Comparison of ENCODE assay signal across 10 mouse cellular contexts in genomic region chr5:35058216-35058615, GRCm38 (mm10). TPM values are rescaled to one million over a fixed set of nuclear protein-coding genes. Genes with fewer than 3 reads are reported as not detected.
A peak's percentile ranks its signal among the peaks of the same experiment; 100 is the strongest.
DNase-seq lines count a peak whose midpoint lies in the region; ATAC-seq and TF ChIP-seq lines count a peak whose summit lies in the region.
"Had no signal": no experiment of that assay in that cellular context is flagged by ENCODE, and none has a peak within 500 bp of the region (broad histone marks: within the 10 kb centered on the region; RNA-seq: fewer than 3 reads in every experiment).

No protein-coding gene starts in this region.

- no peak overlapping the region for H3K9ac ChIP-seq in embryonic facial prominence, embryonic 14.5 days (ENCODE audit: low read depth, low read length)
- H3K9ac ChIP-seq in heart, embryonic 16.5 days (ENCODE audit: low read length), result peak overlapping the region; percentile 82

- H3K4me1 ChIP-seq in embryonic facial prominence, embryonic 14.5 days (ENCODE audit: control insufficient read depth, insufficient read depth, low read length), result no peaks in the 10 kb centered on the region
- peaks cover 27% of the 10 kb centered on the region for H3K4me1 ChIP-seq in embryonic facial prominence, embryonic 10.5 days
- H3K4me1 ChIP-seq in heart, embryonic 16.5 days (ENCODE audit: control insufficient read depth, insufficient read depth, low read length), result peaks cover 28% of the 10 kb centered on the region
- peaks cover 11% of the 10 kb centered on the region for H3K4me1 ChIP-seq in testis, adult 2 months (ENCODE audit: control insufficient read depth, insufficient read depth, low read length)

- no peaks in the 10 kb centered on the region for H3K9me3 ChIP-seq in embryonic facial prominence, embryonic 14.5 days (ENCODE audit: control insufficient read depth, low read length)
- no peaks in the 10 kb centered on the region for H3K9me3 ChIP-seq in embryonic facial prominence, embryonic 10.5 days
- H3K9me3 ChIP-seq in heart, embryonic 16.5 days (replicated peaks; ENCODE audit: control insufficient read depth, low read length), result no peaks in the 10 kb centered on the region

- no peak for DNase-seq in embryonic facial prominence, embryonic 14.5 days (ENCODE audit: low spot score)
- DNase-seq in embryonic facial prominence, embryonic 10.5 days (ENCODE audit: low spot score), result no peak
- DNase-seq in heart, postnatal 14 days, result no peak
- no peak for DNase-seq in testis, postnatal 14 days (ENCODE audit: low spot score)
- no peak for DNase-seq in spleen, adult 18-20 months

- 38% methylated on average over 1 of the region's 1 CpGs for WGBS in embryonic facial prominence, embryonic 14.5 days
- whole genome bisulfite sequencing in embryonic facial prominence, embryonic 10.5 days, result 66% methylated on average over 1 of the region's 1 CpGs
- WGBS in heart, embryonic 16.5 days, result 58% methylated on average over 1 of the region's 1 CpGs

- ATAC-seq in embryonic facial prominence, embryonic 14.5 days (ENCODE audit: low read depth), result no peak
- no peak for ATAC-seq in heart, embryonic 16.5 days (replicated peaks; ENCODE audit: extremely low read depth, insufficient read depth, low FRiP score)
- no peak for ATAC-seq in erythroid progenitor cell, adult 5-6 weeks (replicated peaks; ENCODE audit: low FRiP score, poor library complexity, severe bottlenecking)

- H3K4me3 ChIP-seq in embryonic facial prominence, embryonic 14.5 days (ENCODE audit: low read depth, low read length), result no peak overlapping the region
- H3K4me3 ChIP-seq in embryonic facial prominence, embryonic 10.5 days, result no peak overlapping the region
- H3K4me3 ChIP-seq in heart, embryonic 16.5 days (ENCODE audit: low read length), result peak overlapping the region; percentile 61
- H3K4me3 ChIP-seq in testis, adult 2 months (ENCODE audit: control insufficient read depth, low read depth, low read length), result peak overlapping the region; percentile 25

- H3K27me3 ChIP-seq in embryonic facial prominence, embryonic 14.5 days (replicated peaks; ENCODE audit: control insufficient read depth, insufficient read depth, low read length), result peaks cover 22% of the 10 kb centered on the region
- peaks cover 64% of the 10 kb centered on the region for H3K27me3 ChIP-seq in embryonic facial prominence, embryonic 10.5 days (replicated peaks; ENCODE audit: low read depth, poor library complexity, severe bottlenecking)
- peaks cover 3% of the 10 kb centered on the region; the same call in 1 of the 2 replicates for H3K27me3 ChIP-seq in heart, embryonic 16.5 days (ENCODE audit: control insufficient read depth, insufficient read depth, low read length)
- no peaks in the 10 kb centered on the region for H3K27me3 ChIP-seq in testis, adult 2 months (ENCODE audit: control insufficient read depth, insufficient read depth, low read length)

- no peak for TF ChIP-seq CTCF in testis, adult 2 months (IDR thresholded peaks at IDR 0.05; ENCODE audit: control insufficient read depth, insufficient read depth, insufficient replicate concordance, low read depth, low read length)

- H3K36me3 ChIP-seq in embryonic facial prominence, embryonic 14.5 days (ENCODE audit: control insufficient read depth, insufficient read depth, low read length), result no peaks in the 10 kb centered on the region
- no peaks in the 10 kb centered on the region for H3K36me3 ChIP-seq in embryonic facial prominence, embryonic 10.5 days (replicated peaks)
- H3K36me3 ChIP-seq in heart, embryonic 16.5 days (ENCODE audit: control insufficient read depth, insufficient read depth), result no peaks in the 10 kb centered on the region
- no peaks in the 10 kb centered on the region for H3K36me3 ChIP-seq in testis, adult 2 months (ENCODE audit: control insufficient read depth, insufficient read depth, low read length)

- intact Hi-C loops in heart, postnatal 14 days (cut with DNase I), result no loop called here

- TF ChIP-seq POLR2A in testis, adult 2 months (IDR thresholded peaks at IDR 0.05; ENCODE audit: control insufficient read depth, low read depth, low read length), result no peak

- H3K4me2 ChIP-seq in embryonic facial prominence, embryonic 14.5 days (ENCODE audit: low read depth, low read length), result peak overlapping the region; percentile 94; the same call in 1 of the 2 replicates
- peak overlapping the region; percentile 70 for H3K4me2 ChIP-seq in heart, embryonic 16.5 days (ENCODE audit: low read depth, low read length)

- no peak overlapping the region for H3K27ac ChIP-seq in embryonic facial prominence, embryonic 14.5 days (replicated peaks; ENCODE audit: low read depth, low read length)
- no peak overlapping the region for H3K27ac ChIP-seq in embryonic facial prominence, embryonic 10.5 days (replicated peaks)
- H3K27ac ChIP-seq in heart, embryonic 16.5 days (ENCODE audit: low read length), result no peak overlapping the region
- no peak overlapping the region for H3K27ac ChIP-seq in testis, adult 2 months (ENCODE audit: control insufficient read depth, insufficient read depth, low read depth, low read length)
- H3K27ac ChIP-seq: kidney, postnatal 0 days had no signal

RNA-seq across cellular contexts. Expression of gene Dok7, which starts 1.6 kb away (rescaled TPM):
- polyA plus RNA-seq in embryonic facial prominence, embryonic 14.5 days (2014; fragmentation: Nextera tagmentation; extraction: Ambion mirVana), result 8.9 and 9.9 TPM in 2 replicates
- polyA plus RNA-seq in embryonic facial prominence, embryonic 10.5 days (2016; fragmentation: Nextera tagmentation; extraction: Ambion mirVana), result 0.34 and 0.35 TPM in 2 replicates
- 14.9 and 17.3 TPM in 2 replicates for polyA plus RNA-seq in heart, embryonic 16.5 days (2015; fragmentation: Nextera tagmentation; extraction: Ambion mirVana)
- 10 to 100 TPM; 36.3 to 38.1 TPM for total RNA-seq in heart, postnatal 14 days (2021)
- 9.9 and 10.6 TPM in 2 replicates for polyA plus RNA-seq in testis, adult 2 months (2012; rRNA removed)
- total RNA-seq in erythroid progenitor cell, adult 5-6 weeks (2015; ENCODE audit: low replicate concordance), result not detected in 2 replicates
- not detected in 2 replicates for total RNA-seq in erythroid progenitor cell, adult 5-6 weeks (2017; ENCODE audit: low replicate concordance)
- total RNA-seq: common myeloid progenitor, adult 5-6 weeks had no signal

RNA-seq across cellular contexts. Expression of gene Hgfac, which starts 16.9 kb away (rescaled TPM):
- polyA plus RNA-seq in embryonic facial prominence, embryonic 14.5 days (2014; fragmentation: Nextera tagmentation; extraction: Ambion mirVana), result 0.17 and 0.49 TPM in 2 replicates
- polyA plus RNA-seq in embryonic facial prominence, embryonic 10.5 days (2016; fragmentation: Nextera tagmentation; extraction: Ambion mirVana), result 0.08 and 0.82 TPM in 2 replicates
- 0.42 and 0.88 TPM in 2 replicates for polyA plus RNA-seq in heart, embryonic 16.5 days (2015; fragmentation: Nextera tagmentation; extraction: Ambion mirVana)
- total RNA-seq in heart, postnatal 14 days (2021), result 1 to 10 TPM in 1 of 2 experiments, under 1 TPM in 1; 0.98 to 1.1 TPM
- polyA plus RNA-seq in testis, adult 2 months (2012; rRNA removed), result 1.8 and 3.0 TPM in 2 replicates
- total RNA-seq in erythroid progenitor cell, adult 5-6 weeks (2015; ENCODE audit: low replicate concordance), result not detected in 2 replicates
- total RNA-seq in erythroid progenitor cell, adult 5-6 weeks (2017; ENCODE audit: low replicate concordance), result not detected in 2 replicates

RNA-seq across cellular contexts. Expression of gene Lrpap1, which starts 47.4 kb away (rescaled TPM):
- polyA plus RNA-seq in embryonic facial prominence, embryonic 14.5 days (2014; fragmentation: Nextera tagmentation; extraction: Ambion mirVana), result 158 and 170 TPM in 2 replicates
- polyA plus RNA-seq in embryonic facial prominence, embryonic 10.5 days (2016; fragmentation: Nextera tagmentation; extraction: Ambion mirVana), result 72.4 and 74.2 TPM in 2 replicates
- 113 and 131 TPM in 2 replicates for polyA plus RNA-seq in heart, embryonic 16.5 days (2015; fragmentation: Nextera tagmentation; extraction: Ambion mirVana)
- total RNA-seq in heart, postnatal 14 days (2021), result 10 to 100 TPM; 41.8 to 51.1 TPM
- polyA plus RNA-seq in testis, adult 2 months (2012; rRNA removed), result 34.5 and 36.4 TPM in 2 replicates
- 7.1 and 8.6 TPM in 2 replicates for total RNA-seq in erythroid progenitor cell, adult 5-6 weeks (2015; ENCODE audit: low replicate concordance)
- 13.3 and 17.8 TPM in 2 replicates for total RNA-seq in erythroid progenitor cell, adult 5-6 weeks (2017; ENCODE audit: low replicate concordance)

Comparison
In these comparisons a context has a peak if more than half of its experiments do, and no peak if none do; other contexts are left out.
1. H3K4me3 ChIP-seq: peak in heart, embryonic 16.5 days (single experiment) and testis, adult 2 months (single experiment); none in embryonic facial prominence, embryonic 14.5 days (single experiment) and embryonic facial prominence, embryonic 10.5 days (single experiment).